Mouse (Mus musculus): ENCODE measurements around the gene Trp53bp2. TPM values are rescaled to one million over a fixed set of nuclear protein-coding genes. Genes with fewer than 3 reads are reported as not detected.

Gene Trp53bp2
- total RNA-seq, 2 experiments from 2014 or later: 36.2 to 38.5 TPM

- DNase-seq (ENCODE audit: low spot score in 2 of 2): no peak
Observed at GRCm38 (mm10) chr1:182406621-182407020, 2.4 kb upstream of the Trp53bp2 start.

GRCm38 (mm10) chr1:182408243-182408642 is 729 bp upstream of the Trp53bp2 start:
- no peak for DNase-seq (ENCODE audit: low spot score in 2 of 2)

- DNase-seq (ENCODE audit: low spot score in 2 of 2): no peak
Observed at GRCm38 (mm10) chr1:182409401-182410173, 615 bp downstream of the Trp53bp2 start.

- DNase-seq (ENCODE audit: low spot score in 2 of 2): no peak
Observed at GRCm38 (mm10) chr1:182412586-182413270, 3.8 kb downstream of the Trp53bp2 start.

GRCm38 (mm10) chr1:182419481-182419880 is 10.5 kb downstream of the Trp53bp2 start:
- no peak for DNase-seq (ENCODE audit: low spot score in 2 of 2)

- no peak for DNase-seq (ENCODE audit: low spot score in 2 of 2)
Observed at GRCm38 (mm10) chr1:182424274-182424673, 15.3 kb downstream of the Trp53bp2 start.

GRCm38 (mm10) chr1:182425176-182425575 is 16.2 kb downstream of the Trp53bp2 start:
- no peak for DNase-seq (ENCODE audit: low spot score in 2 of 2)

GRCm38 (mm10) chr1:182426444-182426843 is 17.5 kb downstream of the Trp53bp2 start:
- no peak for DNase-seq (ENCODE audit: low spot score in 2 of 2)

GRCm38 (mm10) chr1:182427426-182427825 is 18.5 kb downstream of the Trp53bp2 start:
- DNase-seq (ENCODE audit: low spot score in 2 of 2): no peak

- no peak for DNase-seq (ENCODE audit: low spot score in 2 of 2)
Observed at GRCm38 (mm10) chr1:182429826-182430225, 20.9 kb downstream of the Trp53bp2 start.

- no peak for DNase-seq (ENCODE audit: low spot score in 2 of 2)
Observed at GRCm38 (mm10) chr1:182430676-182431075, 21.7 kb downstream of the Trp53bp2 start.

GRCm38 (mm10) chr1:182432059-182432458 is 23.1 kb downstream of the Trp53bp2 start:
- DNase-seq (ENCODE audit: low spot score in 2 of 2): no peak

GRCm38 (mm10) chr1:182436746-182437145 is 27.8 kb downstream of the Trp53bp2 start:
- DNase-seq (ENCODE audit: low spot score in 2 of 2): no peak

- no peak for DNase-seq (ENCODE audit: low spot score in 2 of 2)
Observed at GRCm38 (mm10) chr1:182439546-182440222, 30.7 kb downstream of the Trp53bp2 start.

- DNase-seq (ENCODE audit: low spot score in 2 of 2): no peak
Observed at GRCm38 (mm10) chr1:182441791-182442473, 33.0 kb downstream of the Trp53bp2 start.

GRCm38 (mm10) chr1:182444116-182444515 is 35.1 kb downstream of the Trp53bp2 start:
- DNase-seq (ENCODE audit: low spot score in 2 of 2): no peak

GRCm38 (mm10) chr1:182448276-182449035 is 39.5 kb downstream of the Trp53bp2 start:
- no peak for DNase-seq (ENCODE audit: low spot score in 2 of 2)

- DNase-seq (ENCODE audit: low spot score in 2 of 2): no peak
Observed at GRCm38 (mm10) chr1:182452473-182452872, 43.5 kb downstream of the Trp53bp2 start.

GRCm38 (mm10) chr1:182455080-182455479 is 46.1 kb downstream of the Trp53bp2 start:
- DNase-seq (ENCODE audit: low spot score in 2 of 2): no peak

GRCm38 (mm10) chr1:182458556-182458955 is 49.6 kb downstream of the Trp53bp2 start:
- no peak for DNase-seq (ENCODE audit: low spot score in 2 of 2)

- DNase-seq (ENCODE audit: low spot score in 2 of 2): no peak
Observed at GRCm38 (mm10) chr1:182459436-182459835, 50.5 kb downstream of the Trp53bp2 start.

All from adrenal gland, postnatal 4 days (tissue).